Mouse (Mus musculus) cerebellum, adult 18-20 months (tissue): ENCODE results near the gene Itgb2.

Experiments
- DNase-seq, 2 experiments: peaks; one replicate each; pipeline ENCODE4 v3.0.0; 2021

Itgb2 gene

DNA sequence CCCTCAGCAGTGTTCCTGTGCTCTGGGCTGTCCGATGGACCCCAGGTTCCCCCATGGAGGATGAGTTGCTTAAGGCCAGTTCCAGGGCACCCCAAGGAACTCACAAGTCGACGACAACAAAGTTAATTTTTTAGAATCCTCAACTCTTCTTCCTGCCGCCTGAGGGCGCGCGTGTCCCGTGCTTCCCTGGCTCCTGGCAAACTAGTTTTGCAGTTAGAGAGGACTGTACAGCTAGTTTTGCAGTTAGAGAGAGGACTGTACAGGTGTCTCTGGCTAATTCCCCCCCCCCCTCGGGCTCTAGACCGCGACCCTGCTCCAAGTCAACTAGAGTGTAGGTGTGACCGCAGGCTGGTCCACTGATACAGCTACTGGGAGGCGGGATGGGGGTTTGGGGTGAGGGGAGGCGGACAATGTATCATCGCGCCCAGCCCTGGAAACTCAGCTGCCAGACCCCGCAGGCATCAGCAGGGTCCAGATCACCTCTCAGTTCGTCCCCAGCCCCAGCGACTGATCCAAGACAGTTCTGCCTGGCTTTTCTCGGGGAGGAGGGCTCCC is 12.9 kb upstream of the Itgb2 start:
- peak; percentile 70 to 86 for DNase-seq

- DNase-seq: no peak
Measured at GRCm38 (mm10) chr10:77517801-77518200, 12.3 kb upstream of the Itgb2 start.

DNA sequence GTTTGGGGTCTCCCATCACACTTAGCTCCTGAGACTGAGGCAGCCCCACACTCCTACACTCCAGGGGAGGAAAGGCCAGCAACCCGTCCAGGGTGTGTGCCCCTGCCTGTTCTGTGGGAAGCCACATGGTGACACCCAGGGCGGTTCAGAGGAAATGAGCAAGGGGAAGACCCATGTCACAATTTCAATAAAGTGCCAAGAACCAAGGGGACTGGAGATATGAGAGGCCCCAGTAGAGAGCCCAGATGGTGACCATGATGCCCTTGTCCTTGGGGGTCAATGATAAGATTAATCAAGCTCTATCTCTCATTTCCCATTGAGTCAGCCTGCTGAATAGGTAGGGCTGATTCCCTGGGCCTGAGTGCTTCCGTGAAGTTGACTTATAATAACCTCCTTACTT is 10.9 kb upstream of the Itgb2 start:
- no peak for DNase-seq

GRCm38 (mm10) chr10:77520497-77520896 is 9.6 kb upstream of the Itgb2 start:
- DNase-seq: no peak

GRCm38 (mm10) chr10:77522021-77522731 is 7.9 kb upstream of the Itgb2 start:
- no peak for DNase-seq

DNA sequence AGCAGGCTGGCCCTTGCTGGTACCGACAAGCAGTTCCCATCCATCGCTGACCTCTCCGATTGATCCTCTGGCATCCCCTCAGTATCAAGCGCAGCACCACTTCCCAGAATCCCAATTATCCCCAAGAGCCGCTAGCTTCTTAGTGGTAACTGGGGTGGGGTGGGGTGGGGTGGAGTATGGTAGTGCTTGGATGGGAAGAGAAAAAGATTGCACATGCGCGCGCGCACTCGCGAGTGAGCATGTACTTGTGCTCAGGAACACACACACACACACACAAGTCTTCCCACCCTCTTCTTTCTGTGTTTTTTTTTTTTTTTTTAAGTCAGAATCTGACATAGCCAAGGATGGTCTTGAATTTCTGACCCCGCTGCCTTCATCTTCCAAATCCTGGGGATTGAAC is 7.3 kb upstream of the Itgb2 start:
- DNase-seq: no peak

DNA sequence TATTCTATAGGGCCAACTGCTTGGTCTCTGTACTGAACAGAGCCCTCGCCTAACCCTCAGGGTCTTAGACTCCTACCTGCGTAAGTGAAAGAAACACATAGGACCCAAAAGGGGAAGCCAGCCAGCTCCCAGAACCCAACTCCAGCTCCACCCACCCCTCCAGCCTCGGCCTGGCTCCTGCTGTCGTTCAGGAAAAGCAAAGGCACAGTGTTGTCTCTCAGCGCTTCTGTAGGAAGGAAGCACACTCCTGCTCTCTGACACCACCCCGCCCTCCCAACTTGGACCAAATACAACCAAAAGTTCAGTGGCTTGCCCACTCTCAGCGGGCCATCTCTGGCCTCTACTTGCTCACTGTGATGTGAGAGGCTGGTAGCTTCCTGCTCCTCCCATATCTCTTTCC is 6.7 kb upstream of the Itgb2 start:
- DNase-seq: no peak

- no peak for DNase-seq
Measured at GRCm38 (mm10) chr10:77526488-77526887, 3.6 kb upstream of the Itgb2 start.

DNA sequence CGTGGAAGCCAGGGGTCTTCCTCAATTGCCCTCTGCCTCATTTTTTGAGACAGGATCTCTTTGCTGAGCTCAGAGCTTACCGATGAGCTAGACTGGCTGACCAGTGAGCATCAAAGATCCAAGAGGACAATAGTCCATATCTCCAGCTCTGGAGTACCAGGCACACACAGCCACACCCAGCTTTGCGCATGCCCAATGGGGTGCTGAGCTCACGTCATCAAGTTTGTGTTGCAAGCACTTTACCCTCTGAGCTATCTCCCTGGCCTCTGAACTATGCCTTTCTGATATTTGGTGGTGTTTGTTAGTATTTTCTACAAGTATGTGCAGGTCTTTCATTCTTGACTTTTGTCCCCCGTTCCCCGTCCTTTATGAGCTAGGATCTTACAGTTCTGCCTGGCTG is 1.4 kb upstream of the Itgb2 start:
- DNase-seq: no peak

- DNase-seq: no peak
Measured at GRCm38 (mm10) chr10:77531026-77532019, 1.3 kb downstream of the Itgb2 start.

- no peak for DNase-seq
Measured at GRCm38 (mm10) chr10:77532020-77532413, 2.0 kb downstream of the Itgb2 start.

GRCm38 (mm10) chr10:77536727-77537126 is 6.7 kb downstream of the Itgb2 start:
- DNase-seq: no peak

GRCm38 (mm10) chr10:77537215-77538209 is 7.5 kb downstream of the Itgb2 start:
- no peak for DNase-seq

DNA sequence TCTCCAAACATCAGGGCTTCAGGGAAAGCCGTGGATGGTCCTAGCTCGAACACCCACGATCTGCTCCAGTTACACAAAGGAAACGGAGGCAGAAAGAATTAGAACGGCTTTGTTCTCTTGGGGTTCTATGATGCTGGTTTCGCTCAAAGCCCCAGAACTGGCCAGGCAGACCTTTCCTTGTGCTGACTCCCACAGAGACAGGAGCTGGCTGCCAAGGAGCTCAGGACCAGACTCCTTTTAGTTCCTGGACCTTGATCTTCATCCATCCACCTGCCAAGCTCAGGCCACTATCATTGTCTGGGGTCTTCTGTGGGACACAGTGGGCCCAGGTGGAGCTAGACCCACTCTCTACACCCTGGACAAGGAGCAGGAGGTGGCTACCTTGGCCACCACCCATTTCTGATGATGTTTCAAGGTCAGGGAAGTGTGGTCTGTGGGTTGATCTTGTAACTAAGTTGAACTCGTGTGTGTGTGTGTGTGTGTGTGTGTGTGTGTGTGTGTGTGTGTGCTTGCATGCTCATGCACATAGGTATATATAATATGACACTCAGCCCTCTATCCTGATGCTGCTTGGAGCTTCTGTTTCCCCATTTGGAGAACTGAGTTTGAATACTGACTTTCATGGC is 9.4 kb downstream of the Itgb2 start:
- peak in 1 of 2 experiments; percentile 22 for DNase-seq

GRCm38 (mm10) chr10:77540576-77541102 is 10.6 kb downstream of the Itgb2 start:
- DNase-seq: no peak

GRCm38 (mm10) chr10:77541864-77542666 is 12.0 kb downstream of the Itgb2 start:
- no peak for DNase-seq

DNA sequence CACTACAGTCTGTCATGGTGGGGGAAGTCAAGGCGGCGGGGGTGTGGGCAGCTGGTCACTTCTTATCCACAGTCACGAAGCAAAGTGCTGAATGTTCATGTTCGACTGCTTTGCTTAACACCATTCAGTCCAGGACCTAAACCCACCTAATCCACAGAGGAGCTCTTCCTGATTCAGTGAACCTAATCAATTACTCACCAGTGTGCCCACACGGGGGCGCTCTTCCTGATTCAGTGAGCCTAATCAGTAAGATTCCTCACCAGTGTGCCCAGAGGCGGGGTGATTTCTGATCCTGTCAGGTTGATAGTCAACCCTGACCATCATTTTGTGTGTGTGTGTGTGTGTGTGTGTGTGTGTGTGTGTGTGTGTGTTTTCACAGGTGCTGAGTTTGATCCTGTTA is 13.2 kb downstream of the Itgb2 start:
- peak in 1 of 2 experiments; percentile 38 for DNase-seq

- peak; percentile 74 to 79 for DNase-seq
Measured at GRCm38 (mm10) chr10:77544916-77545315, 14.9 kb downstream of the Itgb2 start.

DNA sequence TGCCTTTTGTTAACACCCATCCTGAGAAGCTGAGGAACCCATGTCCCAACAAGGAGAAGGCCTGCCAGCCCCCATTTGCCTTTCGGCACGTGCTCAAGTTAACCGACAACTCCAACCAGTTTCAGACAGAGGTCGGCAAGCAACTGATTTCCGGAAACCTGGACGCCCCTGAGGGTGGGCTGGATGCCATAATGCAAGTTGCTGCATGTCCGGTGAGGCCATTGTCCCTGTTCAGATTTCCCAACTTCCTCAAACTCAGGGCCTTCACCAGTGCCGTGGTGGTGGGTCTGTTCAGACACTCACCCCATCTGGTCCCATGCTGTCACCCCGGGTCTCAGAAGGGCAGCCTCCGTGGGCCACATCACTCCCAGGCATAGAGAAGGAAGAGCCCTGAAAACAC is 18.5 kb downstream of the Itgb2 start:
- no peak for DNase-seq

GRCm38 (mm10) chr10:77550874-77551273 is 20.8 kb downstream of the Itgb2 start:
- no peak for DNase-seq

DNA sequence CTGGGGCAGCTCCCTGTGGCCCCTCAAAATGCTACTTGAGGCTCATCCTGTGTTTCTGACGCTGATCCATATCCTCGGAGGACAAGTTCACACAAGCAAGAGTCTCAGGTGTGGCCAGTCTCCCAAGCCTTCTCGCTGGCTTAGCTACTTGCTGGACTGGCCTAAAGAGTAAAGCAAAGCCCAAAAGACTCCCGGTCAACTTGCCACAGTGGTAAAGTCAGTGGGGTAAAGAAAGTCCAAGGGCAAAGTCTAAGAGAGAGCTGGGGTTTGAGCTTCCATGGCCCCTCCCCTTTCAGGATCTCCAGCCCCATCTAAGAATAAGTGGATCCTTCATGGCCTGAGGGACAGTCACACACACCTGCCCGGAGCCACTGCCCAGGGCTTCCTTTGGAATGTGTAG is 22.1 kb downstream of the Itgb2 start:
- DNase-seq: no peak
